Mouse (Mus musculus): ENCODE measurements around the gene Rorc.

DNA sequence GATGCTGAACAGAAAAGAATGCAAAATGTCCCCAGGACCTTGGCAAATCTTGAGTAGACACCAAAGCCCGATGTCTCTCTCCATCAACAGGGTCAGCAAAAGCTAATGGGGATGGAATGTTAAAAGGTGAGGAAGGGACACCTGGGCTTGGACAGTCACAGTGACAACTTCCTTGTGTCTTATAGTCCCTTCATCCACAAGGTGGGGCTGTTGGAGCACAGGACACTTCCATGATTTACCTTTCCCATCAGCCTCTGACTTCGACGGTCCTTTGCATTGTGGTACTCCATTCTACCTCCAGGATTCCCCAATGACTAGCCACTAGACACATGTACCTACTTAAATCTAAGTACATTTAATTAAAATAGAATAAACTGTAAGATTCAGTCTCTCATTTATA is 43.9 kb upstream of the Rorc start:
- TF ChIP-seq POLR2A (IDR thresholded peaks at IDR 0.05; ENCODE audit: low read depth, low read length) (no peak), ZC3H11A (IDR thresholded peaks at IDR 0.05; ENCODE audit: low read depth, low read length) (no peak), MAFK (IDR thresholded peaks at IDR 0.05; ENCODE audit: insufficient replicate concordance, low read length) (no peak), RAD21 (IDR thresholded peaks at IDR 0.05; ENCODE audit: low read depth, low read length) (peak; percentile 52), SMC3 (IDR thresholded peaks at IDR 0.05; ENCODE audit: low read depth, low read length) (no peak; the same call in 1 of the 2 replicates), GABPA (IDR thresholded peaks at IDR 0.05; ENCODE audit: insufficient replicate concordance, low read depth, low read length) (no peak), CTCF (conservative IDR thresholded peaks at IDR 0.05 in 1 of 2, IDR thresholded peaks at IDR 0.05 in 1 of 2; ENCODE audit: low read depth in 2 of 2, low read length in 2 of 2) (peak in 1 of 2 experiments; percentile 50; a peak in 2 of 4 replicates), JUN (IDR thresholded peaks at IDR 0.05; ENCODE audit: insufficient read depth, low read depth, low read length) (no peak), USF1 (IDR thresholded peaks at IDR 0.05; ENCODE audit: low read depth, low read length) (no peak), TCF12 (IDR thresholded peaks at IDR 0.05; ENCODE audit: low read depth, low read length) (no peak), MAZ (IDR thresholded peaks at IDR 0.05; ENCODE audit: low read depth, low read length) (no peak)
